Comparison of ENCODE assay signal across 8 mouse cellular contexts in the genomic region with DNA sequence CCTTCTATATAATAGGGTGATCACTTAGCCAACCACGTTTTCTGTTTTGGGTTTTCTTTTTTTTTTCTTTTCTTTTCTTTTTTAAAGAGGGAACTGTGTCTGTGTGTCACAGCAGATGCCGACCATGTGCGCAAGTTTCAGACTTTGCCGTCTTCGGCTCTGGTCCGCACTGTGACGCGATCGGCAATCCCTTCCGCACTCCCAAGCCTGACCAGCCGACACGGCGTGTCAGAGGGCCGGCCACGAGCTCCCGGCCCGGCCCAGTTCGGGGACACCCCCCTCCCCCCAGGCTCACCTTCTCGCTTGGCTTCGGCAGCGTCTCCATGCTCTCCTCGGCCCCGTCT. TPM values are rescaled to one million over a fixed set of nuclear protein-coding genes. Genes with fewer than 3 reads are reported as not detected.
DNase-seq lines count a peak whose midpoint lies in the region; ATAC-seq lines count a peak whose summit lies in the region.

No protein-coding gene starts in this region.

- peaks cover 4% of the 10 kb centered on the region for H3K4me1 ChIP-seq in forebrain, embryonic 14.5 days (ENCODE audit: control insufficient read depth, insufficient read depth, low read length)
- H3K4me1 ChIP-seq in liver, embryonic 16.5 days (ENCODE audit: control insufficient read depth, low read depth, low read length) = peaks cover 22% of the 10 kb centered on the region

- under 1% methylated on average over 23 of the region's 23 CpGs for WGBS in forebrain, embryonic 14.5 days
- under 1% methylated on average over 23 of the region's 23 CpGs for WGBS in liver, embryonic 16.5 days (ENCODE audit: insufficient replicate concordance)

- H3K27ac ChIP-seq in forebrain, embryonic 14.5 days (ENCODE audit: low read depth, low read length) = peak overlapping the region; percentile 66; the same call in 1 of the 2 replicates
- H3K27ac ChIP-seq in liver, embryonic 16.5 days (ENCODE audit: low read length) = peak overlapping the region; percentile 5; the same call in 1 of the 2 replicates

- H3K27me3 ChIP-seq in forebrain, embryonic 14.5 days (replicated peaks; ENCODE audit: control insufficient read depth, insufficient read depth, low read length) = no peaks in the 10 kb centered on the region
- H3K27me3 ChIP-seq in liver, embryonic 16.5 days (ENCODE audit: control insufficient read depth, insufficient read depth, low read depth, low read length) = no peaks in the 10 kb centered on the region

- no peaks in the 10 kb centered on the region for H3K9me3 ChIP-seq in forebrain, embryonic 14.5 days (replicated peaks; ENCODE audit: control insufficient read depth, low read length)
- H3K9me3 ChIP-seq in liver, embryonic 16.5 days (replicated peaks; ENCODE audit: control insufficient read depth, low read length) = no peaks in the 10 kb centered on the region

- peak; percentile 72 for ATAC-seq in frontal cortex, adult (ENCODE audit: low TSS enrichment)
- peak; percentile 0 for ATAC-seq in CD4-positive, CD25-positive, alpha-beta regulatory T cell, adult 4 months
- ATAC-seq in forebrain, embryonic 14.5 days = peak; percentile 76
- peak; percentile 57 for ATAC-seq in liver, embryonic 16.5 days (ENCODE audit: low read depth)

- peak overlapping the region; percentile 96 for H3K4me2 ChIP-seq in forebrain, embryonic 14.5 days (ENCODE audit: low read length)
- H3K4me2 ChIP-seq in liver, embryonic 16.5 days (ENCODE audit: low read depth, low read length) = peak overlapping the region; percentile 99

- DNase-seq in frontal cortex, postnatal 10 days (ENCODE audit: low spot score in 2 of 2) = no peak
- no peak for DNase-seq in forebrain, embryonic 14.5 days (ENCODE audit: low spot score)
- DNase-seq in urinary bladder, adult 2 months (ENCODE audit: low spot score) = no peak
- DNase-seq in layer of hippocampus, adult 9-11 months = no peak
- no peak for DNase-seq in B cell, adult 2 months

- peak overlapping the region; percentile 83 for H3K9ac ChIP-seq in forebrain, embryonic 14.5 days (ENCODE audit: low read length)
- H3K9ac ChIP-seq in liver, embryonic 16.5 days (ENCODE audit: low read depth, low read length) = peak overlapping the region; percentile 54

- H3K36me3 ChIP-seq in forebrain, embryonic 14.5 days (ENCODE audit: control insufficient read depth, insufficient read depth, low read length) = peaks cover 19% of the 10 kb centered on the region
- H3K36me3 ChIP-seq in liver, embryonic 16.5 days (ENCODE audit: control insufficient read depth, insufficient read depth) = peaks cover 10% of the 10 kb centered on the region

- peak overlapping the region; percentile 86 for H3K4me3 ChIP-seq in forebrain, embryonic 14.5 days (ENCODE audit: low read depth, low read length)
- peak overlapping the region; percentile 71 for H3K4me3 ChIP-seq in liver, embryonic 16.5 days (ENCODE audit: low read depth, low read length)

RNA-seq across cellular contexts. Expression of gene Ddx21, which starts 0.3 kb away (rescaled TPM):
- polyA plus RNA-seq in CD4-positive, CD25-positive, alpha-beta regulatory T cell, adult 4 months (2017; shearing (Covaris generic)) = 10 to 100 TPM; 56.3 to 58.8 TPM
- 20.6 and 22.5 TPM in 2 replicates for polyA plus RNA-seq in forebrain, embryonic 14.5 days (2014; fragmentation: Nextera tagmentation; extraction: Ambion mirVana)
- 9.6 and 10.3 TPM in 2 replicates for polyA plus RNA-seq in liver, embryonic 16.5 days (2015; fragmentation: Nextera tagmentation; extraction: Ambion mirVana)
- polyA plus RNA-seq in urinary bladder, adult 2 months (2012; rRNA removed) = 33.3 and 37.3 TPM in 2 replicates

RNA-seq across cellular contexts. Expression of gene Kif1bp, which starts 23.5 kb away (rescaled TPM):
- polyA plus RNA-seq in CD4-positive, CD25-positive, alpha-beta regulatory T cell, adult 4 months (2017; shearing (Covaris generic)) = 1 to 10 TPM; 2.7 to 5.4 TPM
- 74.4 and 74.9 TPM in 2 replicates for polyA plus RNA-seq in forebrain, embryonic 14.5 days (2014; fragmentation: Nextera tagmentation; extraction: Ambion mirVana)
- 8.6 and 9.9 TPM in 2 replicates for polyA plus RNA-seq in liver, embryonic 16.5 days (2015; fragmentation: Nextera tagmentation; extraction: Ambion mirVana)
- 31.4 and 34.4 TPM in 2 replicates for polyA plus RNA-seq in urinary bladder, adult 2 months (2012; rRNA removed)

RNA-seq across cellular contexts. Expression of gene Ddx50, which starts 49.2 kb away (rescaled TPM):
- polyA plus RNA-seq in CD4-positive, CD25-positive, alpha-beta regulatory T cell, adult 4 months (2017; shearing (Covaris generic)) = 100 to 1,000 TPM in 1 of 2 experiments, 10 to 100 TPM in 1; 96.5 to 101 TPM
- polyA plus RNA-seq in forebrain, embryonic 14.5 days (2014; fragmentation: Nextera tagmentation; extraction: Ambion mirVana) = 93.8 and 118 TPM in 2 replicates
- 34.4 and 35.4 TPM in 2 replicates for polyA plus RNA-seq in liver, embryonic 16.5 days (2015; fragmentation: Nextera tagmentation; extraction: Ambion mirVana)
- 85.8 and 88.3 TPM in 2 replicates for polyA plus RNA-seq in urinary bladder, adult 2 months (2012; rRNA removed)

Comparison
In these comparisons a context has a peak if more than half of its experiments do, and no peak if none do; other contexts are left out.
1. ATAC-seq: peak in every context shown above with its lines; median percentile 76 in forebrain, embryonic 14.5 days; 72 in frontal cortex, adult; 57 in liver, embryonic 16.5 days; 0 in CD4-positive, CD25-positive, alpha-beta regulatory T cell, adult 4 months.